Mouse (Mus musculus) heart, embryonic 11.5 days (tissue): ENCODE data around the gene Rnf215. TPM values are rescaled to one million over a fixed set of nuclear protein-coding genes. Genes with fewer than 3 reads are reported as not detected.
"Not testable (repeated sequence)": the region's sequence is repeated elsewhere in the genome, so short reads cannot be mapped to it uniquely, and the experiment has no call there.

Experiments
- ATAC-seq: fragments of 200-750 bp; cut with Nextera tagmentation; replicated peaks from 2 replicates; pipeline ENCODE4 v1.8.0; 2017; ENCODE audit warnings: moderate library complexity; ENCODE audit not compliant: insufficient number of reproducible peaks, low FRiP score, low TSS enrichment
- H3K27ac ChIP-seq: fragments of 300-500 bp; sonication (generic); 2 replicates; pipeline ENCODE4 v1.5.1; 2014; ENCODE audit warnings: mild to moderate bottlenecking, low read depth, low read length
- H3K27me3 ChIP-seq: fragments of 300-500 bp; sonication (generic); 2 replicates; pipeline ENCODE4 v1.6.1; 2014; ENCODE audit warnings: mild to moderate bottlenecking, low read length, mixed read lengths; ENCODE audit not compliant: control insufficient read depth, insufficient read depth
- H3K36me3 ChIP-seq: fragments of 300-500 bp; sonication (generic); 2 replicates; pipeline ENCODE4 v1.6.1; 2014; ENCODE audit warnings: mild to moderate bottlenecking, low read length, moderate library complexity, mixed read lengths; ENCODE audit not compliant: control insufficient read depth, insufficient read depth
- H3K4me1 ChIP-seq: fragments of 300-500 bp; sonication (generic); 2 replicates; pipeline ENCODE4 v1.6.1; 2014; ENCODE audit warnings: low read length; ENCODE audit not compliant: control insufficient read depth, insufficient read depth
- H3K4me2 ChIP-seq: fragments of 300-500 bp; sonication (generic); 2 replicates; pipeline ENCODE4 v1.6.1; 2014; ENCODE audit warnings: mild to moderate bottlenecking, moderate library complexity
- H3K4me3 ChIP-seq: fragments of 300-500 bp; sonication (generic); 2 replicates; pipeline ENCODE4 v1.5.1; 2014; ENCODE audit warnings: low read depth, low read length
- H3K9ac ChIP-seq: fragments of 300-500 bp; sonication (generic); 2 replicates; pipeline ENCODE4 v1.6.1; 2014; ENCODE audit warnings: mild to moderate bottlenecking, low read depth, low read length, moderate library complexity
- H3K9me3 ChIP-seq: fragments of 300-500 bp; sonication (generic); replicated peaks from 2 replicates; pipeline ENCODE4 v1.6.1; 2016; ENCODE audit warnings: low read length; ENCODE audit not compliant: control insufficient read depth
- WGBS: fragments of 180-500 bp; shearing (Covaris S2); extraction: QIAGEN DNeasy Blood & Tissue Kit; methylation state at CpG from one replicate; pipeline ENCODE4 v1.1.7; 2014; ENCODE audit not compliant: insufficient replicate concordance; 5-methylcytosine and 5-hydroxymethylcytosine counted together
- polyA plus RNA-seq: library from polyadenylated mRNA; unstranded; fragments of >200 nt; fragmentation: Nextera tagmentation; extraction: Ambion mirVana; gene quantifications from 2 replicates; pipeline ENCODE4 v1.2.1, GENCODE M21; 2014

Rnf215 gene
- polyA plus RNA-seq, 1 experiment from 2014 or later, result 13.7 TPM

DNA sequence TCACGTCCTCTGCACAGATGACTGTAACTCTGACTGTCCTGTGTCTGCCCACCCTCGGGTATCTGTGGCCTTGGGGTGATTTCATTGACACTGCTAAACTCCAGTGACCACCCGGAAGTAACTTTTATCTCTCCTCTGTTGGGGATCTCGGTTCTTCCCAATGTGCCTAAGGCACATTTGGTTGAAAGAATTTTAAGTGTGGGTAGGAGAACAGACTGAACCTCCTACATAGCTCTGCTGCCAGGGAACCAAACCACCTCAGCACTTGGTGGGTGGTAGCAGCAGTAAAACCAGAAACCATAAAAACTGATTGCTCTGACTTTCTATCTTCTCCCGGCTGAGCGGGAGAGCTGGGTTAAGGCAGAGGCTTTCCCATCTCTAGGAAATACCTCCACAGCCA is 29.6 kb upstream of the Rnf215 start:
- no peaks in the 10 kb centered on the region for H3K36me3 ChIP-seq
- WGBS, result 62% methylated on average over 6 of the region's 6 CpGs
- ATAC-seq, result no peak

DNA sequence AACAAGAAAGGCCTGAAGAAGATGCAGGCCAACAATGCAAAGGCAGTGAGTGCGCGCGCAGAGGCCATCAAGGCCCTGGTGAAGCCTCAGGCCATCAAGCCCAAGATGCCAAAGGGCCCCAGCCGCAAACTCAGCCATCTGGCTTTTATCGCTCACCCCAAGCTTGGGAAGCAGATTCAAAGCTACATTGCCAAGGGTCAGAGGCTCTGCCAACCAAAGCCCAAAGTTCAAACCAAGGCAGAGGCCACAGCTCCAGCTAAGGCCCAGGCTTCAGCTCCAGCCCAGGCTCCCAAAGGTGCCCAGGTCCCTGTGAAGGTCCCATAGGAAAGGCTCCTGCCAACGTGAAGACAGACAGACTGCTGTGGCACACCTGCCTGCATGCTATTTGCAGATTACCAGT is 27.1 kb upstream of the Rnf215 start:
- H3K9me3 ChIP-seq, H3K36me3 ChIP-seq, H3K4me1 ChIP-seq, H3K27me3 ChIP-seq, H3K4me2 ChIP-seq, H3K27ac ChIP-seq, H3K4me3 ChIP-seq, ATAC-seq, H3K9ac ChIP-seq: not testable (repeated sequence)
- WGBS, result 86% methylated on average over 6 of the region's 6 CpGs

More for the DNA sequence above, 29.6 kb upstream of the Rnf215 start:
- H3K9ac ChIP-seq, result no peak overlapping the region
- H3K4me3 ChIP-seq, result no peak overlapping the region
- no peaks in the 10 kb centered on the region for H3K9me3 ChIP-seq
- no peaks in the 10 kb centered on the region for H3K27me3 ChIP-seq
- H3K4me1 ChIP-seq, result no peaks in the 10 kb centered on the region
- no peak overlapping the region for H3K4me2 ChIP-seq
- H3K27ac ChIP-seq, result no peak overlapping the region

DNA sequence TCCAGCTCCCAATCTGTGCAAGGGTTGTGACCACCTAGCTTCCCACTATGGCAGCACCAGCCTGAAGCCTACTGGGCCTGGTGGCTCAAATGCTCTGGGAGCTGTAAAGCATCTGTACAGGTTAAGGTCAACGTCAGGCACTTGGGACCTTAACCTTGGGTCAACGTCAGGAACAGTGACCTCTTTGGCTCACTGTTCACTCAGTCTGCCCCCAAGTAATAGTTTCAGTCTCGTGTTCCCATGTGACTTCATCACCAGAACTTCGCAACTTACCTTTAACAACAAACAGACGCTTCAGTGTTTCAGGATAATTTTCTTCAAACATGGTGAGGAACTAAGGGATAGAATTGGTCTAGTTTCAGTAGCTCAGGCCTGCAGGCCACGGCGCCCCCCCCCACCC is 26.3 kb upstream of the Rnf215 start:
- H3K36me3 ChIP-seq, result no peaks in the 10 kb centered on the region
- H3K27ac ChIP-seq, result no peak overlapping the region
- no peak for ATAC-seq
- H3K4me2 ChIP-seq, result no peak overlapping the region
- H3K27me3 ChIP-seq, result no peaks in the 10 kb centered on the region
- H3K9me3 ChIP-seq, result no peaks in the 10 kb centered on the region
- no peaks in the 10 kb centered on the region for H3K4me1 ChIP-seq
- no peak overlapping the region for H3K9ac ChIP-seq
- no peak overlapping the region for H3K4me3 ChIP-seq
- 77% methylated on average over 7 of the region's 7 CpGs for WGBS

DNA sequence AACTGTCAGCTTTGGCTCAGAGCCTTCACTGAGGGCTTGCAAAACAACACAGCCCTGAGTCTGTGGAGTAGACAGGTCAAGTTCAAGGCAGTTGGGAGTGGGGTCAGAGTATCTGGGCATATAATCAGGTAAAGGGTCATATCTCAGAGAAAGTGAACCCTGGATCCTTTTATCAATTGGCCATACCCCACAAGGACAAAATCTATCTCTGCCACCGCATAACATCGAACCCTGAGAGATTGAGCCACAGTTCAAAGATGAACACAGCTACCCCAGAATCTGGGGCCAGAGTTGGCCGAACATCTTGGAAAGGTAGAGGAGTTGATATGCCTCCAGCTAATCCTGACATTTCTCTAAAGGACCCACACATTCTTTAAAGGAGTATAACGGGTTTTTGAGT is 23.0 kb upstream of the Rnf215 start:
- H3K9me3 ChIP-seq, result no peaks in the 10 kb centered on the region
- no peak overlapping the region for H3K27ac ChIP-seq
- H3K9ac ChIP-seq, result no peak overlapping the region
- H3K4me2 ChIP-seq, result no peak overlapping the region
- H3K36me3 ChIP-seq, result no peaks in the 10 kb centered on the region
- no peak for ATAC-seq
- H3K27me3 ChIP-seq, result peaks cover 7% of the 10 kb centered on the region
- no peaks in the 10 kb centered on the region for H3K4me1 ChIP-seq
- 75% methylated on average over 4 of the region's 4 CpGs for WGBS
- H3K4me3 ChIP-seq, result no peak overlapping the region

DNA sequence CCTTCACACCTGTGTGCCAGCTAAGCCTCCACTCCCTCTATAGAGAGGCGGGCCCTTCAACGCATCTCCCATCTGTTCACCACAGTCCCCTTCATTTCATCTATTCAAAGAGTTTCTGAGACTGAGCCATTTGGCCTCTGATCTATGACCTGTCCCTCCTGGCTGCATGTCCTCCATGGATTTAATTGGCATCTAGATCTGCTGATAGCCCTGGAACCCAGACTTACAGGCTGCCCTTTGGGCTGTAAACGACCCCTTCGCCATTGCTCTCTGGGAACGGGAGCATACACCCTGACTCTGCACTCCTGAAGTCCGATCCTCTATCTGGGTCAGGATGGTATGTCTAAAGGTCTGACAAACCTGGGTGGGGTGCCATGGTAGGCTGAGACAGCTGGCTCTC is 22.1 kb upstream of the Rnf215 start:
- no peak overlapping the region for H3K4me2 ChIP-seq
- H3K36me3 ChIP-seq, result no peaks in the 10 kb centered on the region
- no peaks in the 10 kb centered on the region for H3K9me3 ChIP-seq
- H3K9ac ChIP-seq, result no peak overlapping the region
- H3K27me3 ChIP-seq, result peaks cover 10% of the 10 kb centered on the region
- no peak for ATAC-seq
- WGBS, result 80% methylated on average over 6 of the region's 6 CpGs
- H3K4me1 ChIP-seq, result peaks cover under 1% of the 10 kb centered on the region; the same call in 1 of the 2 replicates
- H3K27ac ChIP-seq, result no peak overlapping the region
- no peak overlapping the region for H3K4me3 ChIP-seq

DNA sequence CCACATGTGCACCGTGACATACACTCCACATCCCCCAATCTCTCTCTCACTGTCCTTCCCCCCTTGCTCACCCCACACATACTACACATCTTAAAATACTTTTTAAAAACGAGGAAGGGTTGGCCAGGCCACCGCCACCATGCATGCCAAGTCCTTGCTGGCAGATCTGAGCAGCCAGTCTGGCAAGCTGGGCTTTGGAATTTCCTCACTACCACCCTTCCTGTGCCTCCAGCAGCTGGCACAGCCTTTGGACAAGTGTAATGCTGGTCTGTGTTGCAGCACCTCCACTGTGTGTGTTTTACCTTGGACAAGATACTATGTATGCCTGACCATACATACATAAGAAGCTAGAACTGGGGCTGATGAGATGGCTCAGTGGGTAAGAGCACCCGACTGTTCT is 21.5 kb upstream of the Rnf215 start:
- 78% methylated on average over 4 of the region's 4 CpGs for WGBS
- Histone ChIP-seq H3K9me3 (no peaks in the 10 kb centered on the region), H3K4me2 (no peak overlapping the region), H3K9ac (no peak overlapping the region), H3K4me3 (no peak overlapping the region), H3K27ac (no peak overlapping the region), H3K4me1 (peaks cover 6% of the 10 kb centered on the region; the same call in 1 of the 2 replicates), H3K27me3 (peaks cover 15% of the 10 kb centered on the region), H3K36me3 (no peaks in the 10 kb centered on the region)
- ATAC-seq, result no peak

DNA sequence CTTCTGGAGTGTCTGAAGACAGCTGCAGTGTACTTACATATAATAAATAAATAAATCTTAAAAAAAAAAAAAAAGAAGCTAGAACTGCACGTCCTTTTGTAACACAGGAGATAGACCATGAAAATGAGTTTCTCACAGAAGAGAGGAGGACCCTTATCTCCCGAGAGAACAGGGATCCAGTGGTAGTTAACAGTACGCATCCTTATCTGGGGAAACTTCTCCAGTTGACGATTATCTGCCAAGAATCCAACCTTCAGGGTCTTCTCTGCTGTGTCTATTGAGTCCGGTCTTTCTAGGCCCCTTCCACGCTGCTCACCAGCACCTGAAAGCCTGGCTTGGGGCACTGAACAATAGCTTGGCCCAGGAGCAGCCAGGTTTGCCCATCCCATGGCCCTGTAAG is 21.0 kb upstream of the Rnf215 start:
- no peak overlapping the region for H3K4me2 ChIP-seq
- no peak overlapping the region for H3K9ac ChIP-seq
- ATAC-seq, result no peak
- peaks cover 15% of the 10 kb centered on the region for H3K27me3 ChIP-seq
- H3K4me1 ChIP-seq, result peaks cover 6% of the 10 kb centered on the region
- no peak overlapping the region for H3K27ac ChIP-seq
- WGBS, result 69% methylated on average over 6 of the region's 6 CpGs
- H3K36me3 ChIP-seq, result no peaks in the 10 kb centered on the region
- H3K9me3 ChIP-seq, result no peaks in the 10 kb centered on the region
- no peak overlapping the region for H3K4me3 ChIP-seq

DNA sequence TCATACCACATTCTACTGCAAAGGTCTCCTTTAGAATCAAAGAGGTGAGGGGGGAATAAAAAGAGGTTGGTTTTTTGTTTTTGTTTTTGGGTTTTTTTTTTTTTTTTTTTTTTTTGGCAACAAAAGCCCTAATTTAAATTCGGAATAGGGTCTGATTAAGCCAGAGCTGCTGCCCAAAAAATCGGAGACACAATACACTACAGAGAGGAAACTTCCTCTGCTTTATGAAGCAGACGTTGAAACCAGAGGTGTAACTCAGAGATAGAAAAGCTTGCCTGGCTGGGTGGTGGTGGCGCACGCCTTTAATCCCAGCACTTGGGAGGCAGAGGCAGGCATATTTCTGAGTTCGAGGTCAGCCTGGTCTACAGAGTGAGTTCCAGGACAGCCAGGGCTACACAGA is 20.5 kb upstream of the Rnf215 start:
- WGBS, result 78% methylated on average over 6 of the region's 6 CpGs
- H3K27me3 ChIP-seq, result peaks cover 17% of the 10 kb centered on the region
- H3K4me1 ChIP-seq, result peaks cover 12% of the 10 kb centered on the region

DNA sequence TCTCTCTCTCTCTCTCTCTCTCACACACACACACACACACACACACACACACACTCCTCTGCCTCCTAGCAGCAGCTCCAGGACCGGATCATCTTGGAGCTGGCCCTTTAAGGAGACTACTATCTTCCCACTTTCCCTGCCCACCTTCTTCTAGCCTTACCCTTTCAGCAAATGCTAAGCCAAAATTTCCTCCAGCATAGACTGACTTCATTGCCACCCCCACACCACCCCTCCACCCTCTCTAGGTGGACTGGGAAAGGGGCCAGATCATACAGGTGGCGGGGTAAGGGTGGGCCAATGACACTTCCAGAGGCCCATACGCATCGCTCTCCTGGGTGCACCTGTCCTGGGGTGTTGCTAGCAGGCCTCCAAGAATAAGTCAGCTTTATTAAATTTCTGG is 19.6 kb upstream of the Rnf215 start:
- H3K4me1 ChIP-seq, result peaks cover 17% of the 10 kb centered on the region
- ATAC-seq, result no peak
- H3K9ac ChIP-seq, result no peak overlapping the region
- H3K27ac ChIP-seq, result no peak overlapping the region
- no peaks in the 10 kb centered on the region for H3K36me3 ChIP-seq
- no peak overlapping the region for H3K4me2 ChIP-seq
- H3K9me3 ChIP-seq, result no peaks in the 10 kb centered on the region
- 85% methylated on average over 4 of the region's 4 CpGs for WGBS
- peaks cover 17% of the 10 kb centered on the region for H3K27me3 ChIP-seq
- H3K4me3 ChIP-seq, result no peak overlapping the region

More for the DNA sequence above, 20.5 kb upstream of the Rnf215 start:
- not testable (repeated sequence) for H3K27ac ChIP-seq, H3K9me3 ChIP-seq, H3K36me3 ChIP-seq, H3K4me2 ChIP-seq, ATAC-seq, H3K4me3 ChIP-seq, H3K9ac ChIP-seq
